Mouse (Mus musculus) neural tube, embryonic 13.5 days (tissue): ENCODE data around the gene Bcl2l2. TPM values are rescaled to one million over a fixed set of nuclear protein-coding genes. Genes with fewer than 3 reads are reported as not detected.
A peak's percentile ranks its signal among the peaks of the same experiment; 100 is the strongest.

Experiments used
- ATAC-seq: fragments of 200-750 bp; cut with Nextera tagmentation; 2 replicates; pipeline ENCODE4 v1.8.0; 2017; ENCODE audit warnings: low read depth, mild to moderate bottlenecking, moderate TSS enrichment, moderate library complexity
- H3K27ac ChIP-seq: fragments of 300-500 bp; sonication (generic); replicated peaks from 2 replicates; pipeline ENCODE4 v1.5.1; 2015; ENCODE audit warnings: moderate library complexity, mild to moderate bottlenecking, inconsistent platforms
- H3K27me3 ChIP-seq: fragments of 300-500 bp; sonication (generic); 2 replicates; pipeline ENCODE4 v1.6.1; 2015; ENCODE audit warnings: mild to moderate bottlenecking, inconsistent platforms
- H3K36me3 ChIP-seq: fragments of 300-500 bp; sonication (generic); 2 replicates; pipeline ENCODE4 v1.6.1; 2015; ENCODE audit warnings: mild to moderate bottlenecking, inconsistent platforms
- H3K4me1 ChIP-seq: fragments of 300-500 bp; sonication (generic); replicated peaks from 2 replicates; pipeline ENCODE4 v1.6.1; 2015; ENCODE audit warnings: inconsistent platforms
- H3K4me2 ChIP-seq: fragments of 300-500 bp; sonication (generic); 2 replicates; pipeline ENCODE4 v1.6.1; 2015; ENCODE audit warnings: inconsistent platforms, mild to moderate bottlenecking, moderate library complexity
- H3K4me3 ChIP-seq: fragments of 300-500 bp; sonication (generic); 2 replicates; pipeline ENCODE4 v1.5.1; 2015; ENCODE audit warnings: mild to moderate bottlenecking, inconsistent platforms
- H3K9ac ChIP-seq: fragments of 300-500 bp; sonication (generic); 2 replicates; pipeline ENCODE4 v1.6.1; 2015; ENCODE audit warnings: moderate library complexity, mild to moderate bottlenecking, inconsistent platforms
- H3K9me3 ChIP-seq: fragments of 300-500 bp; sonication (generic); 2 replicates; pipeline ENCODE4 v1.6.1; 2016; ENCODE audit warnings: inconsistent platforms
- WGBS: fragments of 180-500 bp; shearing (Covaris S2); methylation state at CpG from one replicate; pipeline ENCODE4 v1.1.7; 2015; 5-methylcytosine and 5-hydroxymethylcytosine counted together
- polyA plus RNA-seq: library from polyadenylated mRNA; unstranded; fragments of >200 nt; fragmentation: Nextera tagmentation; extraction: Ambion mirVana; gene quantifications from 2 replicates; pipeline ENCODE4 v1.2.1, GENCODE M21; 2015

Bcl2l2 gene
- polyA plus RNA-seq, 1 experiment from 2014 or later, result 3.1 TPM

DNA sequence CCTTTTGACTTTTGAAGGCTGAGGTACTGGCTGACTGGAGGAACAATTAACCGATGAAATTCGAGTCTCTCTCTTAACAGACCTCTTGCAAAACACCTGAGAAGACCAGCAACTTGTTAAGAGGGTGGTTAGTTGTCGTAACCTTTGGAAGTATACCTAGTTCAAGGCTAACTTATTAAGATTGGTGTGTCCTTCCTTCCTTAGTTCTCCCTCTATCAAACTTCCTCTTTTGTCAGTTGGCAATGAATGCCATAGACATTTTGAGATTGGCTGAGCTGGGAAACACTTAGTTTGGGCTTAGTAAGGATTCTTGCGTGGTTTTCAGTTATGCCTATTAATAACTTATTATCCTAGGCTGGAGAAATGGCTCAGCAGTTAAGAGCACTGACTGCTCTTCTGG, 15.2 kb upstream of the Bcl2l2 start:
- 94% methylated on average over 4 of the region's 4 CpGs for WGBS
- peaks cover 9% of the 10 kb centered on the region for H3K4me1 ChIP-seq
- H3K36me3 ChIP-seq, result no peaks in the 10 kb centered on the region
- H3K9ac ChIP-seq, result no peak overlapping the region
- H3K27ac ChIP-seq, result no peak overlapping the region
- no peak for ATAC-seq
- H3K9me3 ChIP-seq, result no peaks in the 10 kb centered on the region
- H3K4me2 ChIP-seq, result no peak overlapping the region
- no peaks in the 10 kb centered on the region for H3K27me3 ChIP-seq
- no peak overlapping the region for H3K4me3 ChIP-seq

DNA sequence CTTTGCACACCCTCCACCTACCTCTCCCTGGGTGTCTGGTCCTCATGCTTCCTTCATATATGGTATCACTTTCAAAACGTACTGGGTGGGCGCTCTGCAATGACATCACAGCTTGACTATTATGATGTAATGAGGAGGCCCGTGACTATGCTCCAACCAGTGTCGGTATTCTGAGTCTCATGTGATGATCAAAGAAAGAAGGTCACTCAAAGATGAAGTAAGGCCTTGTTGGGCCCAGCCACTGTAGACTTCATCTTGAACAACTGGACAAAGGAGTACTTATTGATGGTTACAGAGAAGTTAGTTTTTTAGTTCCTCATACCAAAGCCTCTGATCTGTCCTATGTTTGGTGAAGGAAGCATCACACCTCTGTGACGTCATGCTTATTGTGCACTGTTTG, 12.3 kb upstream of the Bcl2l2 start, which contains the start of gene Homez:
Gene Homez, minus strand, starts transcription at position 101 of the 400 bp plus-strand sequence.
- 87% methylated on average over 5 of the region's 5 CpGs for WGBS
- H3K36me3 ChIP-seq, result no peaks in the 10 kb centered on the region
- H3K4me3 ChIP-seq, result no peak within 1 kb of the TSS
- no peak for ATAC-seq
- H3K27ac ChIP-seq, result no peak within 1 kb of the TSS
- peaks cover 8% of the 10 kb centered on the region for H3K4me1 ChIP-seq
- H3K9ac ChIP-seq, result no peak within 1 kb of the TSS
- H3K4me2 ChIP-seq, result no peak within 1 kb of the TSS
- H3K9me3 ChIP-seq, result no peaks in the 10 kb centered on the region
- H3K27me3 ChIP-seq, result no peaks in the 10 kb centered on the region

DNA sequence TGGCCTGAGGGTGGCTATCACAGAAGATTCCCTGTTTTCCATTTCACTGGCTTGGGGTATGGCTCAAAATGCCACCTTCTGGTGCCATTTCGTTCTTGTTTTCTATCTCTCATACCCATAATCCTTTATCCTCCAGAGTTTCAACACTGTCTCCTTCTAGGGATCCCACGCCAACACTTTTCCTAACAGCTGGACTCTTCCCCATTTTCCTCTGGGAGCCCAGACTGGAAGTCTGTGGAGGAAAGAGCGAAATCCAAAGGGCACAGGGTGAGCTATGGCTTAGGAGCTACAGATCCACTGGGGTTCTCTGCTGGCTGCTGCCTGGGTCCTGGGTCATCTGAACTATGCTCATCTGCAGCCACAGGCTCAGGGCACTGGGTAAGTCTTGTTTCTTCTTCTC, 9.0 kb upstream of the Bcl2l2 start:
- WGBS, result 85% methylated on average over 3 of the region's 3 CpGs
- H3K4me2 ChIP-seq, result no peak overlapping the region
- H3K4me3 ChIP-seq, result no peak overlapping the region
- no peak overlapping the region for H3K9ac ChIP-seq
- H3K36me3 ChIP-seq, result no peaks in the 10 kb centered on the region
- peaks cover 3% of the 10 kb centered on the region; the same call in 1 of the 2 replicates for H3K27me3 ChIP-seq
- H3K4me1 ChIP-seq, result peaks cover 20% of the 10 kb centered on the region
- no peak overlapping the region for H3K27ac ChIP-seq
- ATAC-seq, result no peak
- H3K9me3 ChIP-seq, result no peaks in the 10 kb centered on the region

DNA sequence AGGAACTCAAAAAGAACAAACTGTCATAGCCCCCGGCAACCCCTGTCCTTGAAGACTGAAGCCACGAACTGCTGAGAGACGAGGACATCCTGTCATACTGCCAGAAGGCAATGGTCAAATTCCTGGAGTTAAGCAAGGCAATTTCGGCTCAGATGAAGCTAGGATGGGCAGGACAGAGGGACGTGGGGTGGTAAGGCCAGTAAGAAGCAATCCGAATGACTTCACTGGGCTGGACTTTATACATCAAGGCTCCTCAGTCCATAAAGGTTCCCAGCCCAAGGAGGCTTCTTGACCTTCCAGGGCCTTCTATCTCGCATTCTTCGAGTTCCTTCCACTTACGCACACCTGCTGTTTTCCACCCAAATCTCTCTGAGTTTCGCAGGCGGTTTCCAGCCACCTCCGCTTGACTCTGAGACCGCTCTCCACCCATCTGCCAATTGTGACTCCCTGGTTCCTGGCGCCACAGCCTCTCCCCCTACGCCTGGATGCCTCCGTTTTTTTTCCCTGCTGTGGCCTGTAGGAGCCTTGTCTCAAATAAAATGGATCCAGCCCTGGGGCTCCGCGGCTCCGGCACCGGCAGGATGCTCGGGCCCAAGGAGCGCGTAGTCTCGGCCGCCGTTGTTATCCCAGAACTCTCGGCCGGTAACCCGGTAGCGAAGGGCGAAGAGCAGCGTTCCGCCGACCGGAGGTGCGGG, 7.2 kb upstream of the Bcl2l2 start:
- Histone ChIP-seq H3K4me3 (peak overlapping the region; percentile 62), H3K27ac (peak overlapping the region; percentile 90), H3K27me3 (peaks cover 3% of the 10 kb centered on the region; the same call in 1 of the 2 replicates), H3K36me3 (no peaks in the 10 kb centered on the region), H3K4me2 (peak overlapping the region; percentile 97), H3K9me3 (no peaks in the 10 kb centered on the region), H3K4me1 (peaks cover 20% of the 10 kb centered on the region), H3K9ac (peak overlapping the region; percentile 93)
- 3% methylated on average over 36 of the region's 36 CpGs for WGBS
- ATAC-seq, result peak; percentile 76

DNA sequence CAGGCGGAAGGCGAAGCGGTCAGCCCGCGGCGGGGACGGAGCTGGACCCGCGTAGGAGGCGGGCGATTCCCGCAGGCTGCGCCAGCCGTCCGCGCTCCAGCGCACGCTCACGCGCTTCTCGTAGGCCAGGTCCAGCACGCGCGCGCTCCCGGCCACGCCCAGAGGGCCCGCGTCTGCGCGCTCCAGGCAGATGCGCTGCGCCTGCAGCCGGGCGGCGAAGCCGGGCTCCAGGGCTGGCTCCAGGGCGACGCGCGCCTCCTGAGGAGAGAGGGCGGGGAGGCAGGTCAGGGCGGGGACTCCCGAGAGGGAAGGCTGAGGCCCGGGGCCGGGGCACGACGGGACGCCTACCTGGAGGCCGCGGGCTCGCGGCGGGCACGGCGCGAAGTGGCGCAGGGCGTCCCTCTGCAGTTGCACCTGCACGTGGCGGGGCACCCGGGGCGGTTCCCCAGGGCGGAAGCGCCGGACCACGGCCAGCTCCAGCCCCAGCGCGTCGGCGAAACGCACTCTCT, 6.6 kb upstream of the Bcl2l2 start:
- Histone ChIP-seq H3K4me3 (peak overlapping the region; percentile 62), H3K27ac (peak overlapping the region; percentile 90), H3K36me3 (no peaks in the 10 kb centered on the region), H3K27me3 (peaks cover 3% of the 10 kb centered on the region; the same call in 1 of the 2 replicates), H3K9me3 (no peaks in the 10 kb centered on the region), H3K4me2 (peak overlapping the region; percentile 97), H3K9ac (peak overlapping the region; percentile 93), H3K4me1 (peaks cover 20% of the 10 kb centered on the region)
- peak; percentile 93 for ATAC-seq
- WGBS, result under 1% methylated on average over 71 of the region's 72 CpGs

DNA sequence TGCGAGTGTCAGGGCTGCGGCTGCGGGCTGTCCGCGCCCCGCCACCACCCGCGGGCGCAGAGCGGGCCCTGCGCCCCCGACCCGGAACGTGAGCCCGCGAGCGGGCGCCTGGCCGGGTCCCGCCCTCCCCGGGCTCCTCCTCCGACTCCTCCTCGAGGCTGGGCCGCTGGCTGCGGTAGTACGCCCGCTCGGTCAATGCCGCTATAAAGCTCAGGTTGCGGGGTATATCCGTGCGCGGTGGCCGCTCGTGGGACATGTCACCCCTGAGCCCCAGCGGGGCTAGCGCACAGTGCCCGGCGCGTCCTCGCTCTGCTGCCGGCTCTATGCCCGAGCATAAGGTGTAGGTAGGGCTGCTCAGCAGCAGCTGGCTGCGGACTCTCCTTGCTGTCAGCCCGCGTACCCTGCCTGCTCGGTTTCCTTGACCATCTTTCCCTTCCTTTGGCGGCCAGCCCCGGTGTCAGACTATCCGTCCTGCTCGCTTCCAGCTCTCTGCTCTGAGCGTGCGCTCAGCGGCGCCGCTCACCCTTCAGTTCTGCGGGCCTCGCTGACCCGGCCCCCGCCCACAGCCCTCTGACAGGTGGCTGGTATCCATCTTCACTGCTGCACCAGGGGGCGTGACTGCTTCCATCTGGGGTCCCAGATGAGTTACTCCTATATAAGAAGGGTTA, 6.0 kb upstream of the Bcl2l2 start, which contains the start of gene Ppp1r3e:
Gene Ppp1r3e, minus strand, starts transcription at position 503 of the 668 bp plus-strand sequence.
- Histone ChIP-seq H3K4me2 (peak within 1 kb of the TSS; percentile 97), H3K9ac (peak within 1 kb of the TSS; percentile 93), H3K4me3 (peak within 1 kb of the TSS; percentile 62), H3K27ac (peak within 1 kb of the TSS; percentile 90), H3K9me3 (no peaks in the 10 kb centered on the region), H3K27me3 (peaks cover 3% of the 10 kb centered on the region; the same call in 1 of the 2 replicates), H3K4me1 (peaks cover 20% of the 10 kb centered on the region), H3K36me3 (no peaks in the 10 kb centered on the region)
- ATAC-seq, result peak; percentile 68
- WGBS, result under 1% methylated on average over 61 of the region's 61 CpGs

DNA sequence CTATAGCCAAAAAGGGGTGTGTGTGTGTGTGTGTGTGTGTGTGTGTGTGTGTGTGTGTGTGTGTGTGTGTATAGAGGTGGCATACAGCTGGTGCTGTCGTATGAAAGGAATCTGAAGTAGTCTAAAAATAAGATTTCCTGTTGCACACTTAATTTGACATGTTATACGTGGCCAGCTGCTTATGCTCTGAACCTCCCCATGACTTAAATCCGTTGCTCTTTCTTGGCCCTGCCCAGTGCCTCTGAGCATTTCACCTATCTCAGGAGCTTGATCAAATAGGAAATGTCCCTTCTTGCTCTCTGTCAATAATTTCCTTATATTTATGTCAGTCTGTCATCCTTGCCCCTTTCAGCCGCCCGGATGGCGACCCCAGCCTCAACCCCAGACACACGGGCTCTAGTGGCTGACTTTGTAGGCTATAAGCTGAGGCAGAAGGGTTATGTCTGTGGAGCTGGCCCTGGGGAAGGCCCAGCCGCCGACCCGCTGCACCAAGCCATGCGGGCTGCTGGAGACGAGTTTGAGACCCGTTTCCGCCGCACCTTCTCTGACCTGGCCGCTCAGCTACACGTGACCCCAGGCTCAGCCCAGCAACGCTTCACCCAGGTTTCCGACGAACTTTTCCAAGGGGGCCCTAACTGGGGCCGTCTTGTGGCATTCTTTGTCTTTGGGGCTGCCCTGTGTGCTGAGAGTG, 990 bp downstream of the Bcl2l2 start:
- 34% methylated on average over 21 of the region's 21 CpGs for WGBS
- ATAC-seq, result no peak
- H3K9me3 ChIP-seq, result no peaks in the 10 kb centered on the region
- peaks cover 30% of the 10 kb centered on the region for H3K4me1 ChIP-seq
- H3K4me2 ChIP-seq, result peak overlapping the region; percentile 78
- peak overlapping the region; percentile 93 for H3K9ac ChIP-seq
- H3K36me3 ChIP-seq, result peaks cover 20% of the 10 kb centered on the region
- no peaks in the 10 kb centered on the region for H3K27me3 ChIP-seq
- peak overlapping the region; percentile 94 for H3K27ac ChIP-seq
- peak overlapping the region; percentile 74 for H3K4me3 ChIP-seq

DNA sequence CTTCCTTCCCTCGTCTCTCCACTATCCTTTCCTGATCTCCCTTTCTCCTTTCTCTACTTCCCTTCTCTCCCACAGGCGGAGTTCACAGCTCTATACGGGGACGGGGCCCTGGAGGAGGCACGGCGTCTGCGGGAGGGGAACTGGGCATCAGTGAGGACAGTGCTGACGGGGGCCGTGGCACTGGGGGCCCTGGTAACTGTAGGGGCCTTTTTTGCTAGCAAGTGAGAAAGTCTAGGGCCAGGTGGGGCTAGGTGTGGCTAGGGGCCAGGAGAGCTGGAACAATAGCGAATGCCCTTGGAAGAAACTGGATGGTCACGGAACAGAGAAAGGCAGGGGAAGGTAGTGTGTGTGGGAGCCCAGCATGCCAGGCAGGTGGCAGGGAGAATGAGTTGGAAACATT, 2.1 kb downstream of the Bcl2l2 start:
- Histone ChIP-seq H3K4me1 (peaks cover 30% of the 10 kb centered on the region), H3K9me3 (no peaks in the 10 kb centered on the region), H3K4me3 (0 out of 2 replicates have a peak overlapping the region, but pooled peaks have one; percentile 74), H3K27ac (no peak overlapping the region), H3K36me3 (peaks cover 20% of the 10 kb centered on the region), H3K27me3 (no peaks in the 10 kb centered on the region), H3K9ac (peak overlapping the region; percentile 93), H3K4me2 (peak overlapping the region; percentile 78)
- ATAC-seq, result no peak
- 91% methylated on average over 11 of the region's 11 CpGs for WGBS

DNA sequence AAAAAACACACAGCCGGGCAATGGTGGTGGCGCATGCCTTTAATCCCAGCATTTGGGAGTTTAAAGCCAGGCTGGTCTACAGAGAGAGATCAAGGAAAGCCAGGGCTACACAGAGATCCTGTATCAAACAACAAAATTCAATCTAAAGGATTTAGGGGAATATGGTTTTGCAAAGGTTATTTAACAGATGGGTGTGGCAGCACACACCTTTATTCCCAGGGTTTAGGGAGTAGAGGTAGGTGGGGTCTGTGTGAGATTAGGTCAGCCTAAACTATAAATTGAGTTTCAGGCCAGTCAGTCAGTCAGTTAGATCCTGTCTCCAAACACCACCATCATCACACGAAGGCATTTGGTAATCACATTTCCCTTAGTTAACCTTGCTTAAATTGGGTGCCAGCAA, 9.0 kb downstream of the Bcl2l2 start, which contains the start of gene Pabpn1:
Gene Pabpn1, plus strand, starts transcription at position 301 of the 400 bp plus-strand sequence.
- H3K4me2 ChIP-seq, result peak within 1 kb of the TSS; percentile 47
- H3K27me3 ChIP-seq, result no peaks in the 10 kb centered on the region
- H3K9ac ChIP-seq, result peak within 1 kb of the TSS; percentile 51
- no peak for ATAC-seq
- peaks cover 18% of the 10 kb centered on the region for H3K36me3 ChIP-seq
- H3K27ac ChIP-seq, result peak within 1 kb of the TSS; percentile 81
- 96% methylated on average over 3 of the region's 3 CpGs for WGBS
- H3K4me1 ChIP-seq, result peaks cover 28% of the 10 kb centered on the region
- no peaks in the 10 kb centered on the region for H3K9me3 ChIP-seq
- H3K4me3 ChIP-seq, result peak within 1 kb of the TSS; percentile 95

DNA sequence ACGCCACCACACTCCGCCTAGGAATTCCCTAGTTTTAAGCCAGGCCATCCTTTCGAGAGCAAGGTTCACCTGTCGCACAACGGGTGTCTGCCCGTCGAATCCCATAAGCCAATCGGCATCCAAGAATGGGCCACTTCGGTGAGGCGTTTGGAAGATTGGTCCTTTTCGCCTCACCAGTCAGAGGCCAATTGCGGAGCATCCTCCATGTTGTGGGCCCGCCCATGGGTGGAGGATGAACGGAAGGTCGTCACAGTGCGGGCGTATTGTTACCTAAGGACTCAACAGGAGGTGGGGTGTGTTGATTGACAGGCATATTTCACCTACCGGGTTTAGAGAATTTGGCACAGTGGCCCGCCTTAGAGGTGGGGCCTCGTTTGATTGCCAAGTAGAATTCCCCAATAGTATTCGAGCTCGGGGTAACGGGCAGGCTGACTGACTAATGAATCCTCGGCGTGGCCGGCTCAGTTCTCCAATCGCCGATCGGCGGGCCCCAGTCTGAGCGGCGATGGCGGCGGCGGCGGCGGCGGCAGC, 10.5 kb downstream of the Bcl2l2 start:
- ATAC-seq, result peak; percentile 99
- H3K4me1 ChIP-seq, result peaks cover 34% of the 10 kb centered on the region
- peaks cover 32% of the 10 kb centered on the region for H3K36me3 ChIP-seq
- no peaks in the 10 kb centered on the region for H3K27me3 ChIP-seq
- peak overlapping the region; percentile 95 for H3K4me3 ChIP-seq
- H3K9ac ChIP-seq, result peak overlapping the region; percentile 99
- H3K4me2 ChIP-seq, result peak overlapping the region; percentile 47
- no peaks in the 10 kb centered on the region for H3K9me3 ChIP-seq
- peak overlapping the region; percentile 98 for H3K27ac ChIP-seq
- under 1% methylated on average over 38 of the region's 38 CpGs for WGBS

DNA sequence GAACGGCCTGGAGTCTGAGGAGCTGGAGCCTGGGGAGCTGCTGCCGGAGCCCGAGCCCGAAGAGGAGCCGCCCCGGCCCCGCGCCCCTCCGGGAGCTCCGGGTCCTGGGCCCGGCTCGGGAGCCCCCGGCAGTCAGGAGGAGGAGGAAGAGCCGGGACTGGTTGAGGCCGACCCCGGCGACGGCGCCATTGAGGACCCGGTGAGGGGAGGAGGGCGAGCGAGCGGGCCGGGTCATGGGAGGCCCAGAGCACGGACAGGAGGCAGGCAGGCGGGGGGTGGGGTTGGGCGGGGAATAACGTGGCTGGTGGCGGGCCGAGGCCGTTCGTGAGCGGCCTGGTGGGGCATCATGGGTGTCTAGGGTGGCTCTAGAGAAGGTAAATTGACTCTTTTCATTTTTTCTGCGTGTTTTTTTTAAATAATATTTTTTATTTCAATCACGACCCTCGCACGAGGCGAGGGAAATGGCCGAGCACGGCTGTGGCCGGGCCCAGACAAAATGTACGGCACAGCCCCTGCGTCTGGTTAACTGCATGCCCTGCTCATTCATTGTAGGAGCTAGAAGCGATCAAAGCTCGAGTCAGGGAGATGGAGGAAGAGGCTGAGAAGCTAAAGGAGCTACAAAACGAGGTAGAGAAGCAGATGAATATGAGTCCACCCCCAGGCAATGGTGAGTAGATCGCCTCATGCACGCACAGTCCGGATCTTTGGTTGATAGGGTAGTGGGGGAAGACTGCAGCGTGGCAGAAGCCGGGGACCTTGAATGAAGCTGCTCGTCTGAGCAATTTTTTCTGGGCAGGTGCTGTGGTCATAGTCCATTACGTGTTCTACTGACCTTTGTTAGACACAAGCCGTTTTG, 11.3 kb downstream of the Bcl2l2 start:
- H3K36me3 ChIP-seq, result peaks cover 39% of the 10 kb centered on the region
- peaks cover 34% of the 10 kb centered on the region for H3K4me1 ChIP-seq
- H3K27ac ChIP-seq, result peak overlapping the region; percentile 98
- H3K4me2 ChIP-seq, result peak overlapping the region; percentile 82
- H3K9me3 ChIP-seq, result no peaks in the 10 kb centered on the region
- peak; percentile 65 for ATAC-seq
- WGBS, result under 1% methylated on average over 51 of the region's 54 CpGs
- no peaks in the 10 kb centered on the region for H3K27me3 ChIP-seq
- peak overlapping the region; percentile 95 for H3K4me3 ChIP-seq
- peak overlapping the region; percentile 99 for H3K9ac ChIP-seq
